Mouse (Mus musculus): ENCODE measurements around the gene Muc13.

Muc13 gene

GRCm38 (mm10) chr16:33863208-33863751 lies 69.4 kb downstream of the Muc13 start:
- no peak for DNase-seq (ENCODE audit: low spot score in 2 of 2)
